Mouse (Mus musculus): Measurements from ENCODE around the gene Arf3.
A peak's percentile ranks its signal among the peaks of the same experiment; 100 is the strongest.

Gene Arf3

GRCm38 (mm10) chr15:98704312-98704711, 58.7 kb downstream of the Arf3 start:
- TF ChIP-seq POU5F1 (IDR thresholded peaks at IDR 0.05; ENCODE audit: borderline replicate concordance, low read length) (no peak), NANOG (IDR thresholded peaks at IDR 0.05; ENCODE audit: borderline replicate concordance, low read length) (no peak), CTCF (conservative IDR thresholded peaks at IDR 0.05; ENCODE audit: low read length) (no peak)
- Histone ChIP-seq H3K9me3 (ENCODE audit: low read length) (no peaks in the 10 kb centered on the region), H3K36me3 (ENCODE audit: insufficient read depth, low read length) (no peaks in the 10 kb centered on the region), H3K4me3 (replicated peaks; ENCODE audit: low read length) (no peak overlapping the region), H3K4me1 (replicated peaks; ENCODE audit: low read depth, low read length) (peaks cover 12% of the 10 kb centered on the region; the same call in 1 of the 2 replicates), H3K27me3 (ENCODE audit: insufficient read depth, low read length) (peaks cover 73% of the 10 kb centered on the region)

GRCm38 (mm10) chr15:98699190-98700105, 63.6 kb downstream of the Arf3 start:
- no peaks in the 10 kb centered on the region for H3K9me3 ChIP-seq (ENCODE audit: low read length)
- TF ChIP-seq POU5F1 (IDR thresholded peaks at IDR 0.05; ENCODE audit: borderline replicate concordance, low read length) (no peak), CTCF (conservative IDR thresholded peaks at IDR 0.05; ENCODE audit: low read length) (peak; percentile 45)
- H3K27me3 ChIP-seq (ENCODE audit: insufficient read depth, low read length) = peaks cover 68% of the 10 kb centered on the region
- no peaks in the 10 kb centered on the region for H3K36me3 ChIP-seq (ENCODE audit: insufficient read depth, low read length)
- peaks cover 25% of the 10 kb centered on the region for H3K4me1 ChIP-seq (replicated peaks; ENCODE audit: low read depth, low read length)
- H3K4me3 ChIP-seq (replicated peaks; ENCODE audit: low read length) = peak overlapping the region; percentile 72

GRCm38 (mm10) chr15:98696216-98696615, 66.8 kb downstream of the Arf3 start:
- TF ChIP-seq CTCF (conservative IDR thresholded peaks at IDR 0.05; ENCODE audit: low read length) (no peak), POU5F1 (IDR thresholded peaks at IDR 0.05; ENCODE audit: borderline replicate concordance, low read length) (no peak), NANOG (IDR thresholded peaks at IDR 0.05; ENCODE audit: borderline replicate concordance, low read length) (no peak)
- Histone ChIP-seq H3K4me1 (replicated peaks; ENCODE audit: low read depth, low read length) (peaks cover 38% of the 10 kb centered on the region), H3K4me3 (replicated peaks; ENCODE audit: low read length) (peak overlapping the region; percentile 69), H3K27me3 (ENCODE audit: insufficient read depth, low read length) (peaks cover 48% of the 10 kb centered on the region), H3K9me3 (ENCODE audit: low read length) (no peaks in the 10 kb centered on the region), H3K36me3 (ENCODE audit: insufficient read depth, low read length) (no peaks in the 10 kb centered on the region)

GRCm38 (mm10) chr15:98695726-98696125, 67.3 kb downstream of the Arf3 start:
- TF ChIP-seq NANOG (IDR thresholded peaks at IDR 0.05; ENCODE audit: borderline replicate concordance, low read length) (no peak), POU5F1 (IDR thresholded peaks at IDR 0.05; ENCODE audit: borderline replicate concordance, low read length) (no peak), CTCF (conservative IDR thresholded peaks at IDR 0.05; ENCODE audit: low read length) (no peak)
- Histone ChIP-seq H3K4me3 (replicated peaks; ENCODE audit: low read length) (peak overlapping the region; percentile 69), H3K27me3 (ENCODE audit: insufficient read depth, low read length) (peaks cover 43% of the 10 kb centered on the region), H3K36me3 (ENCODE audit: insufficient read depth, low read length) (no peaks in the 10 kb centered on the region), H3K9me3 (ENCODE audit: low read length) (no peaks in the 10 kb centered on the region), H3K4me1 (replicated peaks; ENCODE audit: low read depth, low read length) (peaks cover 42% of the 10 kb centered on the region)

- H3K27me3 ChIP-seq (ENCODE audit: insufficient read depth, low read length) = peaks cover 27% of the 10 kb centered on the region
- TF ChIP-seq POU5F1 (IDR thresholded peaks at IDR 0.05; ENCODE audit: borderline replicate concordance, low read length) = no peak
- no peak for TF ChIP-seq CTCF (conservative IDR thresholded peaks at IDR 0.05; ENCODE audit: low read length)
- no peak for TF ChIP-seq NANOG (IDR thresholded peaks at IDR 0.05; ENCODE audit: borderline replicate concordance, low read length)
- H3K9me3 ChIP-seq (ENCODE audit: low read length) = no peaks in the 10 kb centered on the region
- H3K4me3 ChIP-seq (replicated peaks; ENCODE audit: low read length) = no peak overlapping the region
- H3K4me1 ChIP-seq (replicated peaks; ENCODE audit: low read depth, low read length) = peaks cover 47% of the 10 kb centered on the region
- no peaks in the 10 kb centered on the region for H3K36me3 ChIP-seq (ENCODE audit: insufficient read depth, low read length)
Measured at GRCm38 (mm10) chr15:98692171-98692715, 70.8 kb downstream of the Arf3 start.

- no peaks in the 10 kb centered on the region for H3K36me3 ChIP-seq (ENCODE audit: insufficient read depth, low read length)
- no peak overlapping the region for H3K4me3 ChIP-seq (replicated peaks; ENCODE audit: low read length)
- peaks cover 46% of the 10 kb centered on the region for H3K4me1 ChIP-seq (replicated peaks; ENCODE audit: low read depth, low read length)
- H3K27me3 ChIP-seq (ENCODE audit: insufficient read depth, low read length) = peaks cover 27% of the 10 kb centered on the region
- H3K9me3 ChIP-seq (ENCODE audit: low read length) = no peaks in the 10 kb centered on the region
- TF ChIP-seq NANOG (IDR thresholded peaks at IDR 0.05; ENCODE audit: borderline replicate concordance, low read length) (no peak), CTCF (conservative IDR thresholded peaks at IDR 0.05; ENCODE audit: low read length) (no peak), POU5F1 (IDR thresholded peaks at IDR 0.05; ENCODE audit: borderline replicate concordance, low read length) (no peak)
Measured at GRCm38 (mm10) chr15:98691486-98692147, 71.4 kb downstream of the Arf3 start.

- H3K4me1 ChIP-seq (replicated peaks; ENCODE audit: low read depth, low read length) = peaks cover 27% of the 10 kb centered on the region
- H3K27me3 ChIP-seq (ENCODE audit: insufficient read depth, low read length) = peaks cover 14% of the 10 kb centered on the region
- no peaks in the 10 kb centered on the region for H3K9me3 ChIP-seq (ENCODE audit: low read length)
- H3K4me3 ChIP-seq (replicated peaks; ENCODE audit: low read length) = no peak overlapping the region
- no peak for TF ChIP-seq NANOG (IDR thresholded peaks at IDR 0.05; ENCODE audit: borderline replicate concordance, low read length)
- no peak for TF ChIP-seq CTCF (conservative IDR thresholded peaks at IDR 0.05; ENCODE audit: low read length)
- TF ChIP-seq POU5F1 (IDR thresholded peaks at IDR 0.05; ENCODE audit: borderline replicate concordance, low read length) = no peak
- H3K36me3 ChIP-seq (ENCODE audit: insufficient read depth, low read length) = no peaks in the 10 kb centered on the region
Measured at GRCm38 (mm10) chr15:98689682-98690081, 73.3 kb downstream of the Arf3 start.

Data from E14TG2a.4 (cell line).